Mouse (Mus musculus) embryonic facial prominence, embryonic 10.5 days (tissue): ENCODE results near the gene Sult5a1. TPM values are rescaled to one million over a fixed set of nuclear protein-coding genes. Genes with fewer than 3 reads are reported as not detected.

Experiments used
- microRNA-seq: library from miRNA; unstranded; fragments of <30 nt; microRNA quantifications from one replicate; pipeline ENCODE4, GENCODE M21; 2017
- polyA plus RNA-seq: library from polyadenylated mRNA; unstranded; fragments of >200 nt; fragmentation: Nextera tagmentation; extraction: Ambion mirVana; gene quantifications from 2 replicates; pipeline ENCODE4 v1.2.1, GENCODE M21; 2016

The Sult5a1 gene
- polyA plus RNA-seq, 1 experiment from 2014 or later: 8.2 TPM

Small RNA genes lying within 50 kb of the gene (microRNA-seq; reads per million reads assigned to microRNA genes)
- not detected for gene Mir7079
- 1.2 reads per million for gene Mir7080

Other genes with a start within 250 kb of the Sult5a1 start
- gene Ankrd11, start 116.0 kb downstream of the Sult5a1 start, polyA plus RNA-seq: 41.2 and 49.2 TPM in 2 replicates
- 51.3 and 54.5 TPM in 2 replicates for gene Spg7, start 95.4 kb downstream of the Sult5a1 start, polyA plus RNA-seq
- 1,419 and 1,432 TPM in 2 replicates for gene Rpl13, start 56.0 kb downstream of the Sult5a1 start, polyA plus RNA-seq
- 1.8 and 2.0 TPM in 2 replicates for gene Cpne7, start 40.9 kb downstream of the Sult5a1 start, polyA plus RNA-seq
- 10.5 and 13.0 TPM in 2 replicates for gene Dpep1, start 27.9 kb upstream of the Sult5a1 start, polyA plus RNA-seq
- 131 and 136 TPM in 2 replicates for gene Chmp1a, start 54.4 kb upstream of the Sult5a1 start, polyA plus RNA-seq
- gene Spata33, start 54.5 kb upstream of the Sult5a1 start, polyA plus RNA-seq: 5.4 and 5.9 TPM in 2 replicates
- 35.1 and 36.4 TPM in 2 replicates for gene Cdk10, start 66.5 kb upstream of the Sult5a1 start, polyA plus RNA-seq
- gene Spata2l, start 77.9 kb upstream of the Sult5a1 start, polyA plus RNA-seq: 1.6 and 3.0 TPM in 2 replicates
- gene Zfp276, start 95.9 kb upstream of the Sult5a1 start, polyA plus RNA-seq: 29.4 and 31.1 TPM in 2 replicates
- gene Vps9d1, start 96.0 kb upstream of the Sult5a1 start, polyA plus RNA-seq: 22.2 and 25.1 TPM in 2 replicates
- gene Fanca, start 160.3 kb upstream of the Sult5a1 start, polyA plus RNA-seq: 49.4 and 52.3 TPM in 2 replicates
- 4.3 and 5.8 TPM in 2 replicates for gene Spire2, start 174.4 kb upstream of the Sult5a1 start, polyA plus RNA-seq
- gene Tcf25, start 215.4 kb upstream of the Sult5a1 start, polyA plus RNA-seq: 141 and 144 TPM in 2 replicates
- gene Mc1r, start 248.8 kb upstream of the Sult5a1 start, polyA plus RNA-seq: not detected in 2 replicates